Mouse (Mus musculus) brain, embryonic 14.5 days (tissue): ENCODE results near the gene Hist1h3h.

Experiments
- CTCF ChIP-seq: fragments of 200-500 bp; IDR thresholded peaks from 2 replicates; pipeline ENCODE4 v1.5.1; 2012; ENCODE audit warnings: inconsistent platforms, mild to moderate bottlenecking, moderate library complexity, borderline replicate concordance; ENCODE audit not compliant: insufficient read depth, insufficient read length; ENCODE audit errors: extremely low read depth
- POLR2A ChIP-seq: fragments of 200-500 bp; IDR thresholded peaks from 2 replicates; pipeline ENCODE4 v1.6.1; 2012; ENCODE audit warnings: mild to moderate bottlenecking, inconsistent platforms, borderline replicate concordance; ENCODE audit not compliant: poor library complexity, insufficient read depth, insufficient read length, severe bottlenecking; ENCODE audit errors: extremely low read depth

- TF ChIP-seq POLR2A (no peak), CTCF (no peak)
These were observed 10.8 kb upstream of the Hist1h3h start for GRCm38 (mm10) chr13:21706669-21707068.
